Mouse (Mus musculus) spleen, postnatal 14 days (tissue): ENCODE measurements at regions not wholly inside any gene's neighbourhood (a gene's known extent, or its start where the extent isn't known, plus 50 kb on each side); places are given as distances from the start of the nearest gene placed in this dataset.

Source experiments
- DNase-seq, 2 experiments: peaks; one replicate each; pipeline ENCODE4 v3.0.0; 2021 to 2022; ENCODE audit warnings: low spot score in 2 of 2

- DNase-seq, result no peak
Measured at GRCm38 (mm10) chr13:28756915-28757765, 196.4 kb downstream of the Sox4 start.

DNA sequence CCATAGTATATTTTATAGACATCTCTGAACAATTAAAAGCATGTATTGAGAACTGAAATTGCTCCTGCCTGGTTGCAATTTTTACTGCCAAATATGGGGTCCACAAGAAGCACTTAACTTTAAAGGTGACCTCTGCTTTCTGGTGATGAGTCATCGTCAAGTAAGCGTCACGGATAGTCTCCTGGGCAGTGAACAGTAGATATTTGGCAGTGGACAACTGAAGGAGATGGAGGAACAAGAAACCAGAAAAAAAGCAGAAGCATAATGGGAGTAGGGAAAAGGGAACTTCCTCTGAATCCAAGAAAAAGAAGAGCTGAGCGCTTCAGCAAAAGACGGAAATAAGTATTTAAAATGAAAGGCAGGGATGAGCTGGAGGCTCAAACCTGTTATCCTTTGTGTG is 199.3 kb downstream of the Sox4 start:
- no peak for DNase-seq

GRCm38 (mm10) chr13:28750949-28751692 is 202.4 kb downstream of the Sox4 start:
- DNase-seq, result no peak

DNA sequence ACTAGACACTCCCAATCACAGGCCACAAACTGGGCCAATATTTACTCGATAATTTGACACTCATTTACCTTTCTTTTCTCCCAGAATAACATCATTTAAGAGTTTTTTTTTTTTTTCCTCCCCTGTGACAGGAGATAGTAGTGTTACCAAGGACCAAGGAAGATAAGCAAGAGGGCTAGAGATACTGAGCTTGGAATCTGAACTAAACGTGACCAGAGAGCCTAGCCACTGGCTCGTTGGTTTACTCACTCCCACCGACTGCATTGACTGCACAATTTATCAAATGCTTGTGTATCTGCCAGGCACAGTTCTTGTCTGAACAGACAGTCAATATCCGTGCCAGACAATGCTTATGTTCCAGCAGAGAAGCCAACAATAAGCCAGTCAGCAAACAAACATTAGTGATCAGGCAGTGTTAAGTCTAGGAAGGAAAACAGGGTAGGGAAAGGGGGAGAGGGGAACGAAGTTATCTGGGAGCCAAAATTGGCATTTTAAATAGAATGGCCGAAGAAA is 213.3 kb downstream of the Sox4 start:
- DNase-seq, result no peak

DNA sequence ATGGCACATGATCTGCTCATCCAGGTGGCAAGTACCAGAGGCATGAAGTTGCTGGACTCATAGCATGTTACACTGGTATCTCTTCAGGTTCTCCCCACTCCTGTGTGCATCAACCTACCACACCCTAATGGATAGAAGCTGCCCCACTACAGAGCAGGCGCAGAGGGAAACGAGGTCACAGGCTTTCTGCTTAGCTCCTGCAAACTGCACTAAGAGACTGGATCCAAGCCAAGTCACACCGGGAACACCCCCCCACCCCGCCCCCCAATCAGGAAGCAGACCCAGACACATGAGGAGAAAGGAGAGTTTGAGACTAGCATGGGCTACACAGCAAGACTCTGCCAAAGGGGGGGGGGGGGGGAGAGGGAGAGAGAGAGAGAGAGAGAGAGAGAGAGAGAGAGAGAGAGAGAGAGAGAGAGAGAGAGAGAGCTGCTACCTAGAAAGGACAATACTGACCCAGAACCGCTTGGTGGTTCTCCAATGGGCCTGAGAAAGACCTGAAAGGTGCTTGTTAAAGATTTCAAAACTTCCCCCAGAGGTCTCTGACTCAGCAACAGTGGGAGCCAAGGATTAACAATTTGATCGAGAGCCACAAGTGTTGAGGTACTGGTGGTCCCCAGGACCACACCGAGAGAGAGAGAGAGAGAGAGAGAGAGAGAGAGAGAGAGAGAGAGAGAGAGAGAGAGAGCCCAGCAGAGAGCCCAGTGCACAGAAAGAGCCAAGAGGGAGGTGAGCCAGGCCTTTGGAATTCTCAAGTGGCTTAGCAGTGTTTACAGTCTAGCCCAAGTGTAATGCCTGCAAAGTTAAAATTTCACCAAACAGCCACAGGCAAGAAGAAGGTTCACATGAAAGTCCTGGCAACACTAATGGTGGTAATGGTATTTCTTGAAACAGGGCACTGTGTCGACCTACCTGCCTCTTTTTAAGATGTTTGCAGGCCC is 215.1 kb downstream of the Sox4 start:
- DNase-seq, result no peak

DNA sequence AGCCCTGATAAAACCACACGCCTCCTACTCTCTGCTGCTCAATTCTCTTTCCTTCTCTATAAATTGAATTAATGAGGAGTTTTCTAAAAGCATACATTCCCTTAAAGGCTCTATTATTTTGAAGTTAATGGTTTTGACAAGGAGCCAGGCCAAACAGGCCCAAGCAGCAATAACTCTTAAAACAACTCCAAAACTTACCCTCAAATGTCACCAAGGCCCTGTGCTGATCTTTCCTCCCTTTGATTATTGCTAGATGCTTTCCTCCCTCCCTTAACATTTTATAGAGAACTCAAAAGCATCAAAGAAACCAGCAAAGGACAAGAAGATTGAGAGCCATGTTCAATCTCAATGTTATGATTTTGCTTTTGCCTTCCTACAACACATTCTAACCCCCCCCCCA is 221.0 kb downstream of the Sox4 start:
- no peak for DNase-seq

- no peak for DNase-seq
Measured at GRCm38 (mm10) chr13:28732036-28732435, 221.5 kb downstream of the Sox4 start.

DNA sequence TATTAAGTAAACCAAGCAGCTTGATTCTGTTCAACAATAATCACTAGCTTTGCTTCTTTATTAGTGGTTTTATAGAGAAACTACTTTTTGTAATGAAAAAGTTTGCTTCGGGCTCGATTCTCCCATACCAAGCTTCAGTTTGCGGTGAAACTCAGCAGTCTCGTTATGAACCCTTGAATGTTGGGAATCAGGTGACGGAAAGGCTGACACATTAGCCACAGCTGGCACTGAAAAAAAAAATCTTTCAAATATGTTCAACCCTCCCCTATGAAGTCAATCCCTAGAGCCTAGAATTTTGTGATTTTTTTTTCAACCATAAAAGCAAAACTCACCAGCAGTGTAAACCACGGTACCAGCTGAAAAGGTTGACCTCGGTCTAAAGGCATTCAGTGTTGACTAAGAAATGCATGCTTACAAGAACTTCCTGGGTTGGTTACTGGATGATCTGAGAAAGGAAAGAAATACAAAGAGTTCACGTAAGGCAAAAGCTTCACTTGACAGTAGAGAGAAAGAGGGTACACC is 223.4 kb downstream of the Sox4 start:
- no peak for DNase-seq

DNA sequence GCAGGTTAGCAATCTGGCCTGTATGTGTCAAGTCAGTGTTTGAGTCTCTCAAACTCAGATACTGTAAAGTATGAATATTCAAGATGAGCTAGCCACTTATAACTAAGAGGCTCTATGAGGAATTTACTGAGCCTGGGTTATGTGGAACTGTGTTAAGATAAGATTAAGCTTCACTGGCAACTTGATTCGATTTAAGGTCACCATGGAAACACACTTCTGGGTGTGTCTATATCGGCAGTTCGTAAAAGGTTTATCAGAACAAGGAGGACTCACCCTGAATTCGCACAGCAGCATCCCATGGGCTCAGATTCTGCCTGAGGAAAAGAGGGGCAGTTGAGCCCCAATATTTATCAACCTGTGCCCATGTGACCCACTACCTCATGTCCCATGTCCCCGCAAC is 224.7 kb downstream of the Sox4 start:
- DNase-seq, result no peak

- no peak for DNase-seq
Measured at GRCm38 (mm10) chr13:28724300-28724699, 229.2 kb downstream of the Sox4 start.

DNA sequence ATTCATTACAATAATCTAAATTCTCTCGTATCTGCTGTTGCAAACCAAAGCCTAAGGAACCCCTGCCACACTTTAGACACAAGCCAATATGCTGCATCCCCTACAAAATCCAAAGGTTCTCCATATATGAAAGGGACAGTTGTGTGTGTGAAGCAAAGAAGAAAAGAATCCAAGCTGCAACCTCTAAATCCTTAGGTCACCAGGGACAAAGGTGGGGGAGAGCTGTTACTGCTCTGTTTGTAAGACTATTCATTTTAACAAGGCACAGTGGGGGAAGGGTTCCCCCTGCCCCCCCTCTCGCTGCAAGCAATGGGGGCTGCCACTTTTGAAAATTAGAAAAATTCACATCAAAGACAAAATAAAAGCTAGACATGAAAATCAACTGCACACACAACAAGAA is 231.4 kb downstream of the Sox4 start:
- no peak for DNase-seq

GRCm38 (mm10) chr13:28721548-28721981 is 231.9 kb downstream of the Sox4 start:
- no peak for DNase-seq

- no peak for DNase-seq
Measured at GRCm38 (mm10) chr13:28720639-28721239, 232.8 kb downstream of the Sox4 start.

DNA sequence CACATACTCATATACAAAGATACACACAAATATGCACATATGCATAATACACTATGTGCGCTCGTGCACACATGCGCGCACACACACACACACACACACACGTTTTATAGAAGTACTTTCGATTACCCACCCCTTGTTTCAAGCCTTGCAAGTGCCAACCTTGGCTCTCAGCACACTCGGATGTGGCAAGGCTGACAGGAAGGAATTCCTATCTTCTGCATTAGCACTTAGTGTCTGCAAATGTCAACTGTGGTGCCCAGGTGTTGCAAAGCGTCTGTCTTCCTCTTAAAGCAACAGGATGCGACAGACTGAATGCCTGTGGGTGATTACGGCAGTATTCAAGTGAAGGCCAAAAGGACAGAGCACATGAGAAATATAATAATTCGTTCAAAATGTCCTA is 233.3 kb downstream of the Sox4 start:
- no peak for DNase-seq

DNA sequence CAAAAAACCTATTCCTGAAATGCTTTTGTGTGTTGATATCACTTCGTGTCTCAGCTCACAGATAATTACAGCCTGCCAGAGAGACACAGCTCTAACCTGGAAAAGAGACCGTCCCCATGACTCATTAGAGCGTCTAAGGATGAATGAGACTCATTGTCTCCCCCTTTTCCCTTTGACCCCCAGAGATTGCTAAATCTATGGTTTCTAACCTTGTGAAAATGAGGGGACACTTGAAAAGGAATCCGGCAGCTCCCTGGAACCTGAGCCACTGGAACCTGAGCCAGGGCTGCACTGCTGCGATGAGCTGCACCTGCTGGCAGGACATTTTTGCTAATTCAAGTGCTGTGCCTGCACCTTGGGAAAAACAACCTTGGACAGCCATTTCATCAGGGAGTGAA is 234.6 kb downstream of the Sox4 start:
- DNase-seq, result no peak

GRCm38 (mm10) chr13:28718169-28718867 is 235.2 kb downstream of the Sox4 start:
- DNase-seq, result no peak

DNA sequence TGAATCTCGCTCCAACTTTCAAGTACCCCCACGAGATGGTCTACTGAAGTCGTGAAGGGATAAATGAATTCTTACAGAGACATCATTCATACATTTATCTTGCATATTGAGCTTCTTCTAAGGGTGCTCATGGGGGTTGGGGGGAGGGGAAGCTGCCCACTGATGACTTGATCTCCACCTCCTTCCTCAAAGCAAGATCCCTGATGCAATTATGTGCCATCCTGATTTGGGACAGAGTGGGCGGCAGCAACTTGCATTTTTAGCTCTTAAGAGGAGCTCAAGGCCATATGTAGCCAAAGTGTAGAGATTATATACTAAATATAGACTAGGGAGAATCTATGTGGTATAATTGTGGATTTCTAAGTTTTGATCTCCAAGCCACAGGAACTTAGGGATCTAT is 236.1 kb downstream of the Sox4 start:
- no peak for DNase-seq

- no peak for DNase-seq
Measured at GRCm38 (mm10) chr13:28709966-28710365, 243.5 kb downstream of the Sox4 start.

DNA sequence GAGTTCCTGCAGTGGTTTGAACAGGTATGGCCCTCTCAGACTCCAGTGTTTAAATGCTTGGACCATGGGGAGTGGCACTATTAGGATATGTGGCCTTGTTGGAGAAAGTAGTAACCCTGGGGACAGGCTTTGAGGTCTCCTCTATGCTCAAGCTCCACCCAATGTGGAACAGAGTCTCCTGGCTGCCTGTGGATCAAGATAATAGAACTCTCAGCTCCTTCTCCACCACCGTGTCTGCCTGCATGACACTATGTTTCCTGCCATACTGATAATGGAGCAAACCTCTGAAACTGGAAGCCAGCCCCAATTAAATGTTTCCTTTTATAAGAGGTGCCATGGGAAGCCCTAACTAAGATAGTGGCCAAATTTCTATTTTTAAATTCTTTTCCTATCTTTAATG is 252.2 kb downstream of the Sox4 start:
- DNase-seq, result no peak

DNA sequence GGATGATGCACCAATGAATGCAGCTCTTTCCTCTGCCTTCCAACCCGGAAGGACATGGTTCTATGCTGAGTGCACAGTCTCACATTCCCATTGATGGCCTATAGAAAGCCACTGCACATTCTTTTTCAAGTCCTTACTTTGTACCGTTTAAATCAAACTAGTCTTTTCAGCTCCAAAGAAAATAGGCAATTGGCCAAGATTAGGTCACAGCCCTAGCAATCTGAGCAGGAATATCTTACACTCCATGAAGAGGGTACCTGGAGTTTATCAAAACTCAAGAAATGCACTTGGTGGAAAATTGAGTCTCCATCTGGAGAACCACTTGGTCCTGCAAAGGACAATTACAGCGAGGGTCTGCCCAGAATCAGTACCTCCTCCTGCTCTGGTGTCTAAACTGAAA is 253.4 kb downstream of the Sox4 start:
- DNase-seq, result no peak
